Mouse (Mus musculus) embryonic stem cell, embryonic (primary cell): ENCODE data around the gene Fbxw8.

Experiments used
- CTCF ChIA-PET, 4 experiments: fragments of 300-600 bp in 2 of 4; fragments of 350-600 bp in 2 of 4; sonication (Branson Sonifier 250); formaldehyde crosslinking; loops; one replicate each; lab custom pipeline; 2022; ENCODE audit warnings: inconsistent platforms in 2 of 4; lab: Charles Lee
- POLR2A ChIA-PET, 4 experiments: fragments of 300-600 bp in 2 of 4; fragments of 350-600 bp in 2 of 4; sonication (Branson Sonifier 250); formaldehyde crosslinking; loops; one replicate each; lab custom pipeline; 2022; ENCODE audit warnings: antibody characterized with exemption in 4 of 4, inconsistent platforms in 1 of 4; lab: Charles Lee

Gene Fbxw8

GRCm38 (mm10) chr5:118076721-118077592 is 78.3 kb downstream of the Fbxw8 start:
- ChIA-PET POLR2A (interaction anchor here in 2 of 4 experiments (1.2 to 1.6 kb wide), 3 partner anchors 16 to 41 kb away, joined by 3 read pairs; no protein-coding TSS in a partner anchor), CTCF (interaction anchor here (1.0 to 2.3 kb wide), 10 partner anchors 8 to 200 kb away, joined by 3 to 13 read pairs (median 6); no protein-coding TSS in a partner anchor)

GRCm38 (mm10) chr5:118073213-118073773 is 82.0 kb downstream of the Fbxw8 start:
- ChIA-PET POLR2A (interaction anchor here in 2 of 4 experiments (0.6 to 0.7 kb wide), 2 partner anchors 14 to 781 kb away, joined by 3 to 4 read pairs; no protein-coding TSS in a partner anchor), CTCF (interaction anchor here in 2 of 4 experiments (0.5 to 1.2 kb wide), 5 partner anchors 13 to 118 kb away, joined by 3 to 6 read pairs (median 3); no protein-coding TSS in a partner anchor)

GRCm38 (mm10) chr5:118071766-118072165 is 83.5 kb downstream of the Fbxw8 start:
- ChIA-PET CTCF (interaction anchor here in 2 of 4 experiments (1.7 to 3.8 kb wide), 3 partner anchors 14 to 68 kb away, joined by 3 to 70 read pairs (median 11); no protein-coding TSS in a partner anchor), POLR2A (interaction anchor here in 1 of 4 experiments (1.4 kb wide), 1 partner anchor 96 kb away, joined by 4 read pairs; the partner anchor contains the start of gene Fbxo21)

- POLR2A ChIA-PET, result interaction anchor here in 3 of 4 experiments (0.7 to 3.5 kb wide), 16 partner anchors 9 to 93 kb away, joined by 3 to 12 read pairs (median 3); no protein-coding TSS in a partner anchor
- CTCF ChIA-PET, result interaction anchor here (0.5 to 4.4 kb wide), 86 partner anchors 8 to 1748 kb away, joined by 3 to 72 read pairs (median 4); no protein-coding TSS in a partner anchor
Measured at GRCm38 (mm10) chr5:118069315-118069714, 85.9 kb downstream of the Fbxw8 start.

GRCm38 (mm10) chr5:118067984-118068494 is 87.2 kb downstream of the Fbxw8 start:
- CTCF ChIA-PET, result interaction anchor here (0.6 to 4.4 kb wide), 30 partner anchors 8 to 551 kb away, joined by 3 to 72 read pairs (median 6); no protein-coding TSS in a partner anchor

GRCm38 (mm10) chr5:118067572-118067971 is 87.7 kb downstream of the Fbxw8 start:
- ChIA-PET CTCF (interaction anchor here (0.6 to 4.4 kb wide), 61 partner anchors 8 to 1186 kb away, joined by 3 to 72 read pairs (median 5); no protein-coding TSS in a partner anchor), POLR2A (interaction anchor here in 3 of 4 experiments (0.6 to 3.5 kb wide), 9 partner anchors 10 to 66 kb away, joined by 3 to 12 read pairs (median 3); no protein-coding TSS in a partner anchor)

More at GRCm38 (mm10) chr5:118067984-118068494, 87.2 kb downstream of the Fbxw8 start:
- POLR2A ChIA-PET, result interaction anchor here in 1 of 4 experiments (1.0 to 3.5 kb wide), 3 partner anchors 13 to 94 kb away, joined by 3 to 12 read pairs (median 3); no protein-coding TSS in a partner anchor

GRCm38 (mm10) chr5:118066828-118067227 is 88.4 kb downstream of the Fbxw8 start:
- ChIA-PET POLR2A (interaction anchor here in 3 of 4 experiments (0.5 to 1.2 kb wide), 12 partner anchors 9 to 147 kb away, joined by 3 to 5 read pairs (median 3); no protein-coding TSS in a partner anchor), CTCF (interaction anchor here (0.5 to 4.4 kb wide), 130 partner anchors 9 to 1994 kb away, joined by 3 to 72 read pairs (median 4); partner anchors contain the start of gene Fbxo21 (in 1 of the 4))

GRCm38 (mm10) chr5:118065516-118066255 is 89.6 kb downstream of the Fbxw8 start:
- ChIA-PET CTCF (interaction anchor here (0.6 to 4.4 kb wide), 18 partner anchors 9 to 471 kb away, joined by 3 to 72 read pairs (median 8); no protein-coding TSS in a partner anchor), POLR2A (interaction anchor here in 2 of 4 experiments (0.5 to 1.1 kb wide), 2 partner anchors 11 to 23 kb away, joined by 3 read pairs; no protein-coding TSS in a partner anchor)

- ChIA-PET CTCF (interaction anchor here in 1 of 4 experiments (0.6 kb wide), 1 partner anchor 19 kb away, joined by 7 read pairs; no protein-coding TSS in a partner anchor), POLR2A (interaction anchor here in 2 of 4 experiments (0.5 to 0.7 kb wide), 2 partner anchors 40 to 1617 kb away, joined by 3 to 4 read pairs; no protein-coding TSS in a partner anchor)
Measured at GRCm38 (mm10) chr5:118064284-118064901, 90.9 kb downstream of the Fbxw8 start.

- ChIA-PET POLR2A (interaction anchor here in 1 of 4 experiments (1.3 kb wide), 1 partner anchor 11 kb away, joined by 4 read pairs; no protein-coding TSS in a partner anchor), CTCF (interaction anchor here in 2 of 4 experiments (0.6 to 1.2 kb wide), 2 partner anchors 34 to 84 kb away, joined by 5 to 6 read pairs; no protein-coding TSS in a partner anchor)
Measured at GRCm38 (mm10) chr5:118063181-118063621, 92.1 kb downstream of the Fbxw8 start.

- ChIA-PET POLR2A (interaction anchor here in 2 of 4 experiments (0.9 to 1.4 kb wide), 3 partner anchors 15 to 19 kb away, joined by 3 read pairs; no protein-coding TSS in a partner anchor), CTCF (no interaction called here)
Measured at GRCm38 (mm10) chr5:118061391-118061790, 93.9 kb downstream of the Fbxw8 start.

- CTCF ChIA-PET, result interaction anchor here in 2 of 4 experiments (0.9 to 1.8 kb wide), 4 partner anchors 9 to 550 kb away, joined by 3 to 5 read pairs (median 3); no protein-coding TSS in a partner anchor
- POLR2A ChIA-PET, result interaction anchor here in 1 of 4 experiments (1.1 to 1.2 kb wide), 2 partner anchors 11 to 82 kb away, joined by 3 read pairs; no protein-coding TSS in a partner anchor
Measured at GRCm38 (mm10) chr5:118059646-118060045, 95.6 kb downstream of the Fbxw8 start.

GRCm38 (mm10) chr5:118058858-118059257 is 96.4 kb downstream of the Fbxw8 start:
- ChIA-PET CTCF (interaction anchor here in 2 of 4 experiments (0.6 to 1.8 kb wide), 3 partner anchors 10 to 56 kb away, joined by 3 to 5 read pairs (median 3); no protein-coding TSS in a partner anchor), POLR2A (interaction anchor here in 1 of 4 experiments (1.2 kb wide), 1 partner anchor 10 kb away, joined by 3 read pairs; no protein-coding TSS in a partner anchor)

GRCm38 (mm10) chr5:118057508-118058111 is 97.7 kb downstream of the Fbxw8 start:
- ChIA-PET CTCF (interaction anchor here (0.5 to 6.4 kb wide), 10 partner anchors 9 to 243 kb away, joined by 3 to 72 read pairs (median 6); no protein-coding TSS in a partner anchor), POLR2A (interaction anchor here in 2 of 4 experiments (0.6 to 1.6 kb wide), 5 partner anchors 9 to 156 kb away, joined by 3 to 5 read pairs (median 3); no protein-coding TSS in a partner anchor)

GRCm38 (mm10) chr5:118053205-118053604 is 102.1 kb downstream of the Fbxw8 start:
- CTCF ChIA-PET, result interaction anchor here (0.6 to 6.4 kb wide), 10 partner anchors 13 to 265 kb away, joined by 3 to 72 read pairs (median 8); no protein-coding TSS in a partner anchor
- POLR2A ChIA-PET, result interaction anchor here in 1 of 4 experiments (1.2 to 3.7 kb wide), 3 partner anchors 9 to 16 kb away, joined by 4 to 12 read pairs (median 4); no protein-coding TSS in a partner anchor
